Mouse (Mus musculus) midbrain, embryonic 15.5 days (tissue): Measurements from ENCODE around the gene Ccdc158. TPM values are rescaled to one million over a fixed set of nuclear protein-coding genes. Genes with fewer than 3 reads are reported as not detected.

Experiments
- ATAC-seq: fragments of 200-750 bp; cut with Nextera tagmentation; replicated peaks from 2 replicates; pipeline ENCODE4 v1.8.0; 2017; ENCODE audit warnings: moderate TSS enrichment
- H3K27ac ChIP-seq: fragments of 300-500 bp; sonication (generic); 2 replicates; pipeline ENCODE4 v1.5.1; 2015; ENCODE audit warnings: mild to moderate bottlenecking, inconsistent platforms
- H3K27me3 ChIP-seq: fragments of 300-500 bp; sonication (generic); replicated peaks from 2 replicates; pipeline ENCODE4 v1.6.1; 2015; ENCODE audit warnings: inconsistent platforms
- H3K36me3 ChIP-seq: fragments of 300-500 bp; sonication (generic); replicated peaks from 2 replicates; pipeline ENCODE4 v1.6.1; 2015; ENCODE audit warnings: inconsistent platforms
- H3K4me1 ChIP-seq: fragments of 300-500 bp; sonication (generic); 2 replicates; pipeline ENCODE4 v1.6.1; 2015; ENCODE audit warnings: inconsistent platforms
- H3K4me2 ChIP-seq: fragments of 300-500 bp; sonication (generic); 2 replicates; pipeline ENCODE4 v1.6.1; 2015; ENCODE audit warnings: inconsistent platforms, mild to moderate bottlenecking, moderate library complexity
- H3K4me3 ChIP-seq: fragments of 300-500 bp; sonication (generic); 2 replicates; pipeline ENCODE4 v1.5.1; 2015; ENCODE audit warnings: mild to moderate bottlenecking, inconsistent platforms
- H3K9ac ChIP-seq: fragments of 300-500 bp; sonication (generic); 2 replicates; pipeline ENCODE4 v1.6.1; 2015; ENCODE audit warnings: mild to moderate bottlenecking, inconsistent platforms
- H3K9me3 ChIP-seq: fragments of 300-500 bp; sonication (generic); 2 replicates; pipeline ENCODE4 v1.6.1; 2016; ENCODE audit warnings: inconsistent platforms
- WGBS: fragments of 180-500 bp; shearing (Covaris S2); methylation state at CpG from one replicate; pipeline ENCODE4 v1.1.7; 2015; ENCODE audit warnings: mixed read lengths; 5-methylcytosine and 5-hydroxymethylcytosine counted together
- polyA plus RNA-seq: library from polyadenylated mRNA; unstranded; fragments of >200 nt; fragmentation: Nextera tagmentation; extraction: Ambion mirVana; gene quantifications from 2 replicates; pipeline ENCODE4 v1.2.1, GENCODE M21; 2015

Gene Ccdc158
- polyA plus RNA-seq, 1 experiment from 2014 or later: 0.37 TPM

DNA sequence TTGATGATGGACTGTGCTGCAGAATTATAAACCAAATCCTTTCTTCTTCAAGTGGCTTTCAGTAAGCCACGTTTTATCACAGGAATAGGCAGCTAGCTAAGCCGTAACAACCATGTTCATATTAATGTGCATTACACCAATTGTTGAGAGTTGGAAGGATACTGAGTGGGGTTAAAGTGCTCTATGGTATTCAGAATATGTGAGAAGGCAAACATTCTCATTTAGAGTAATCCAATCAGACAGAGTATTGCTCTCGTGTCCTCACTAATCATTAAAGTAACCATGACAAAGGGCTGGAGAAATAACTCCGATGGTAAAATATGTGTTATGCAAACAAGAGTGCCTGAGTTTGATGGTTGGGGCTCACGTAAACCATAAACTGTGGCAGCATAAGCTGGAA is 53.2 kb downstream of the Ccdc158 start:
- no peaks in the 10 kb centered on the region for H3K36me3 ChIP-seq
- H3K4me2 ChIP-seq: no peak overlapping the region
- H3K27ac ChIP-seq: no peak overlapping the region
- ATAC-seq: no peak
- H3K4me3 ChIP-seq: no peak overlapping the region
- no peaks in the 10 kb centered on the region for H3K4me1 ChIP-seq
- no peaks in the 10 kb centered on the region for H3K27me3 ChIP-seq
- WGBS: 67% methylated on average over 5 of the region's 5 CpGs
- no peaks in the 10 kb centered on the region for H3K9me3 ChIP-seq
- no peak overlapping the region for H3K9ac ChIP-seq

GRCm38 (mm10) chr5:92612756-92613155 is 62.3 kb downstream of the Ccdc158 start:
- Histone ChIP-seq H3K36me3 (no peaks in the 10 kb centered on the region), H3K4me1 (no peaks in the 10 kb centered on the region), H3K4me3 (no peak overlapping the region), H3K27ac (no peak overlapping the region), H3K9me3 (no peaks in the 10 kb centered on the region), H3K4me2 (no peak overlapping the region), H3K27me3 (no peaks in the 10 kb centered on the region), H3K9ac (no peak overlapping the region)
- ATAC-seq: no peak
- whole genome bisulfite sequencing: 85% methylated on average over 4 of the region's 4 CpGs

DNA sequence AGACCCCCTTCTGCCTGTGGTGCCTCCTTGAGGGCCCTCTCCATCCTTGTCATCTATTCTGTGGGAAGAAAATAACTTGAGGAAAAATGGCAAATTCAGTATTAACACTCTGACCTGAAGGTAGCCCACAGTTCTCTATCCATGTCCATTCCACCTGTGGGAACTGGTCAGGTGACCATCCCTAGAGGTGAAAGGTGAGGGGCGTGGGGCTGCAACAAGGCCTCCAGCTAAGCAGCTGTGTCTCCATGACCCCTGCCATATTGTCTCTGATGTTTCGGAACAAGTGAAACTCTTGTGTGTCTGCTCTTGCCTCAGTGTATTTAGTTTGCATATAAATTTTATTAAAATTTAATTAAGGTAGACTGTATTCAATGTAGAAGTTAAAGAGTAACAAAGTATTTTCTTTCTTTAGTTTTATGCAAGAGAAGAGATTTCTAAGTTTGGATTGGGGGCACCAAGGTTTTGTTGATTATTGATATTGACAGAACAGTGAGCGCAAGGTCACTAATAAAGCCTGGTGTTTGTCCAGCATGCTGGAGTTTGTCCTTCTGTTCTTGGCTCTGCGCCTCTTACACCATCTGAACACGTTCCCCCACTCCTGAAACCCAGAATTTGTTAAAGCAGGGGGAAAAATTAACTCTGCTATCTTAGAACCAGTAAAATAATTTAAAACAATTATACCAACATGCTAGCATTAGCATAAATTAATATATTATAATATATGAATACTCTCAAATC is 67.4 kb downstream of the Ccdc158 start:
- 93% methylated on average over 5 of the region's 5 CpGs for WGBS
- Histone ChIP-seq H3K9ac (no peak overlapping the region), H3K36me3 (no peaks in the 10 kb centered on the region), H3K9me3 (no peaks in the 10 kb centered on the region), H3K4me3 (no peak overlapping the region), H3K4me2 (no peak overlapping the region), H3K4me1 (peaks cover 5% of the 10 kb centered on the region; the same call in 1 of the 2 replicates), H3K27me3 (0 out of 2 replicates have a peak, but pooled peaks cover 2% of the 10 kb centered on the region), H3K27ac (no peak overlapping the region)
- no peak for ATAC-seq

- Histone ChIP-seq H3K9me3 (no peaks in the 10 kb centered on the region), H3K27me3 (0 out of 2 replicates have a peak, but pooled peaks cover 2% of the 10 kb centered on the region), H3K4me1 (peaks cover 5% of the 10 kb centered on the region; the same call in 1 of the 2 replicates), H3K4me3 (no peak overlapping the region), H3K27ac (no peak overlapping the region), H3K36me3 (no peaks in the 10 kb centered on the region), H3K9ac (no peak overlapping the region), H3K4me2 (no peak overlapping the region)
- no peak for ATAC-seq
- WGBS: 70% methylated on average over 10 of the region's 10 CpGs
These were observed 70.4 kb downstream of the Ccdc158 start for GRCm38 (mm10) chr5:92604452-92605247.

DNA sequence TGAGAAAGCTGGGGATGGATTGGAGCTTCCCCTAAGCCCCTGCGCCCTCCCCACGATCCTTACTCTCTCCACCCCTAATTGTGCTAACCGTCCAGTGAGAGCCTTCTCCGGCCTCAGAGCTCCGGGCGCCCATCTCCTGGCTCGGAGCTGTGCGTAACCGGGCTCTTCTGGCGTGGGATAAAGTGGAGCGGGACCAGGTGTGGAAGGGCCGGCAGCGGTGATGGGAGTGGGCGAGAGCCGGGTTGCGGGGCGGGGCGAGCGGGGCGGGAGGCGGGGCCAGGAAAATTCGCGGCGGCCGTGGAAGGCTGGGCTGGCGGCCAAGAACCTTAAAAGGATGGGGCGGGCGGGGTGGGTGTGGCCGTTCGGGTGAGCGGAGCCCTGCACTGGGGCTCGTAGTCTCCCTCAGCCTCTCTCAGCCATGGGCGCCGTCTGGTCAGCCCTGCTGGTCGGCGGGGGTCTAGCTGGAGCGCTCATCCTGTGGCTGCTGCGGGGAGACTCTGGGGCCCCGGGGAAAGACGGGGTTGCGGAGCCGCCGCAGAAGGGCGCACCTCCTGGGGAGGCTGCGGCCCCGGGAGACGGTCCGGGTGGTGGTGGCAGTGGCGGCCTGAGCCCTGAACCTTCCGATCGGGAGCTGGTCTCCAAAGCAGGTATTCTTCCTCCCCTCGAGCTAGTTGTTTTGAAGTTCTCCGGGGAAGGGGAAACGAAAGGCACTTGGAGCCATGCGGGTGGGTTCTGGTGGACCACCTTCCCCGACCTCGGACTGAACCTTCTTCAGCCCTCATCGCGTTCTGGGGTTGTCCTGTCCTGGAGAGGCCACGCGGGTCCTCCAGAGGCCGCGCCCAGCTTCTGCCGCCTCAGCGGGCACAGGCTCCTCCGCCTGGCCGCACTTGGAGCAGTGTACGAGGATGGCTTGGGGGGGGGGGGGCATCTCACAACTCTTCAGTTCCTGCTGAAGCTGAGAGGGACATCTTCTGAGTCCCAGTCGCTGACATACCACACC is 72.1 kb downstream of the Ccdc158 start, which contains the start of gene Stbd1:
Gene Stbd1 (plus strand): TSS at position 351 of the 1,000 bp plus-strand sequence.
- Histone ChIP-seq H3K27me3 (0 out of 2 replicates have a peak, but pooled peaks cover 2% of the 10 kb centered on the region), H3K9ac (peak within 1 kb of the TSS; percentile 65), H3K4me1 (peaks cover 5% of the 10 kb centered on the region; the same call in 1 of the 2 replicates), H3K9me3 (no peaks in the 10 kb centered on the region), H3K36me3 (no peaks in the 10 kb centered on the region), H3K4me2 (peak within 1 kb of the TSS; percentile 94), H3K27ac (no peak within 1 kb of the TSS), H3K4me3 (peak within 1 kb of the TSS; percentile 66)
- WGBS: under 1% methylated on average over 64 of the region's 69 CpGs
- peak; percentile 93 for ATAC-seq

- no peak for ATAC-seq
These were observed 76.0 kb downstream of the Ccdc158 start for GRCm38 (mm10) chr5:92599030-92599429.

DNA sequence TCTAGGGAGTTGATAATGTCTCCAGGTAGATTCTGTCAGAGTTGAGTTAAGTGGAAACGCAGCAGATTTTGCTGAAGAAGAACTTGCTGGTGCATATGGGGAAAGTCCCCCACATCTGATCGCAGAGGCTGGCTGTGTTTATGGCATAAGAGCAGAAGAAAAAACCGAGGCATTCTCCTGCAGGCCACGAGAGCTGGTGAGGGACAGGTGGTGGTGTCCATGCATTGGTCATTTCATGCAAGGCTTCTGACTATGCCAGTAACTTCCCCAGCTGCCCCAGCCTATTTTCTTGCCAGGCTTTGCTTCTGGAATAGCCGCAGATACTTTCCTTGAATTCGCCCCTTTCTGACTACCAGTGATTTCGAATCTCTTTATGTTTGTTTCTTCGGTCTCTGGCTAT is 78.2 kb downstream of the Ccdc158 start:
- Histone ChIP-seq H3K9ac (no peak overlapping the region), H3K4me1 (no peaks in the 10 kb centered on the region), H3K4me2 (no peak overlapping the region), H3K9me3 (no peaks in the 10 kb centered on the region), H3K27ac (no peak overlapping the region), H3K4me3 (no peak overlapping the region), H3K36me3 (no peaks in the 10 kb centered on the region), H3K27me3 (no peaks in the 10 kb centered on the region)
- no peak for ATAC-seq
- 94% methylated on average over 8 of the region's 8 CpGs for WGBS

More at GRCm38 (mm10) chr5:92599030-92599429, 76.0 kb downstream of the Ccdc158 start:
- no peak overlapping the region for H3K4me3 ChIP-seq
- no peaks in the 10 kb centered on the region for H3K36me3 ChIP-seq
- H3K9me3 ChIP-seq: no peaks in the 10 kb centered on the region
- H3K9ac ChIP-seq: no peak overlapping the region
- H3K27ac ChIP-seq: no peak overlapping the region
- H3K4me2 ChIP-seq: no peak overlapping the region
- H3K27me3 ChIP-seq: no peaks in the 10 kb centered on the region
- 86% methylated on average over 10 of the region's 10 CpGs for WGBS
- peaks cover 5% of the 10 kb centered on the region; the same call in 1 of the 2 replicates for H3K4me1 ChIP-seq

DNA sequence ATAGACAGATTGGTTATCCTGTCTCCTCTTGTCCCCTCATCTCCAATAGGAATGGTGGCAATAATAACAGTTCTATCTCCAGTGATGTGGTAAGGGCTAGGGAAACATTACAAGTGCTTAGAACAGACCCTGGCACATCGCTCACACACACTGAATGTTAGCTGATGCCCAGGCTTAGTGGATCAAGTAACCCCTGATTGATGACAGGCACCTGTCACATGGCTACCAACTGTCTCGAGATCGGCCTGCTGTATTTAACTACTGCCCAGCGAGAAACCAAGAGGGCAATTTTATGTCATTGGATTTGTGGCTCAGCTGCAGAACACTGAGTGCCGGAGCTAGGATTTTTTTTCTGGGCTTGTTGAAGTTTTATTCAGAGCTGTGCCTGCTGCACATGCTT is 80.0 kb downstream of the Ccdc158 start:
- Histone ChIP-seq H3K9ac (no peak overlapping the region), H3K27ac (no peak overlapping the region), H3K9me3 (no peaks in the 10 kb centered on the region), H3K36me3 (no peaks in the 10 kb centered on the region), H3K4me1 (no peaks in the 10 kb centered on the region), H3K4me2 (no peak overlapping the region), H3K27me3 (no peaks in the 10 kb centered on the region), H3K4me3 (no peak overlapping the region)
- WGBS: 86% methylated on average over 5 of the region's 5 CpGs
- no peak for ATAC-seq

DNA sequence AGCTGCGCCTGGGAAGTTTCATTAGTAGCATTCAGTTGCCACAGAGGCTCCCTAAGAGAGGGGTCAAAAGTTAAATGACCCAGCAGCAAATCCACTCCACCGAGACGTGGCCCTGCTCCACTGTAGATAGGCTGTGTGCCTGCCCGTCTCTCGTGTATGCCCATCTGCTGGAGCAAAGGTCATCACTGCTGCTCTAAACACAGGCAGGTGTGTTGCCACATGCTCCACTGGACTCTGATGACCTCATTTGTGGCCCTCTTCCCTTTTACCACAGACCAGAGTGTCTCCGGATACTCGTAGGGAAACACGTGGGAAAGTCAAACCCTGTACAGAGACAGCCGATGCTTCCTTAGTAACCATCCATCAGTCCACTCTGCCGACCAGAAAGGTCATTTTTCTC is 89.1 kb downstream of the Ccdc158 start:
- ATAC-seq: no peak
- Histone ChIP-seq H3K36me3 (no peaks in the 10 kb centered on the region), H3K27me3 (no peaks in the 10 kb centered on the region), H3K9ac (no peak overlapping the region), H3K27ac (no peak overlapping the region), H3K4me2 (no peak overlapping the region), H3K4me1 (no peaks in the 10 kb centered on the region), H3K9me3 (no peaks in the 10 kb centered on the region), H3K4me3 (no peak overlapping the region)
- 70% methylated on average over 10 of the region's 10 CpGs for WGBS

DNA sequence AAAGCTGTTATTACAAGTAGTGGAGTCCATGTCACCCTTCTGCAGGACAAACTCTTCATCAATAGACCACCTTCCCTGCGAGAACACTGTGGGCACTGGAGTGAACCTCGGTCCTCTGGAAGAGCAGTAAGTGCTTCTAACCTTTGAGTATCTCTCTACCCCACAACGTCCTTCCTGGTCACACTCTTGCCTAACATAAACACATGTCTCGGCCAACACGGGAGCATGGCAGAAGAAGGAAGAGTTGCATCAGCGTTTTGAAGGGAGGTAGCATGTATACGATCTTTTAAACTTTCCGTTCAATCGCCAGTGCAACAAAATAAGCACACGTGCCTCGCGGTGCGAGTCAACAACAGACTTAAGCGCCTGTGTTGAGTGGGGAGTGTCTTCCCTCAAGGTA is 95.5 kb downstream of the Ccdc158 start:
- Histone ChIP-seq H3K27ac (no peak overlapping the region), H3K9me3 (no peaks in the 10 kb centered on the region), H3K27me3 (no peaks in the 10 kb centered on the region), H3K36me3 (no peaks in the 10 kb centered on the region), H3K4me3 (no peak overlapping the region), H3K4me2 (no peak overlapping the region), H3K9ac (no peak overlapping the region), H3K4me1 (no peaks in the 10 kb centered on the region)
- no peak for ATAC-seq
- 90% methylated on average over 14 of the region's 14 CpGs for WGBS

DNA sequence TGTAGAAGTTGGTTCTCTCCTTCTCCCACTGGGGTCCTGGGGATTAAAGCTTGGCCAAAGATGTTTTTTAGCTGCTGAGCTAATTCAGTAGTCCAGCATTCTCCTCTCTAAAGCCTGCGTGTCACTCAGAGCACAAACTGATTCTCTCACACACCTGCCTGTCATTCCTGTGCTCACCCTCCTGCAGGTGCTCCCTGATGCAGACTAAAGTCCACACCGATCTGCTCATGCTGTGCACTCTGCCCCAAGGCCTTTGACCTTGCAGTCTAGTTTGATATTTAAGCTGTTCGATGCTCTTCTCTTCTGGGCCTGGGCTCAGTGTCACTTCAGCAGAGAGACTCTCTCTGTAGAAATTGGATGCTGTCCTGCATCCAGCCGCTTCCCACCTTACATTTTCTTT is 103.8 kb downstream of the Ccdc158 start:
- Histone ChIP-seq H3K4me1 (no peaks in the 10 kb centered on the region), H3K4me2 (no peak overlapping the region), H3K9me3 (no peaks in the 10 kb centered on the region), H3K4me3 (no peak overlapping the region), H3K27me3 (no peaks in the 10 kb centered on the region), H3K9ac (no peak overlapping the region), H3K27ac (no peak overlapping the region), H3K36me3 (no peaks in the 10 kb centered on the region)
- 91% methylated on average over 4 of the region's 4 CpGs for WGBS
- no peak for ATAC-seq

GRCm38 (mm10) chr5:92562002-92562401 is 113.1 kb downstream of the Ccdc158 start:
- Histone ChIP-seq H3K9ac (no peak overlapping the region), H3K4me1 (no peaks in the 10 kb centered on the region), H3K27me3 (no peaks in the 10 kb centered on the region), H3K36me3 (no peaks in the 10 kb centered on the region), H3K4me2 (no peak overlapping the region), H3K9me3 (no peaks in the 10 kb centered on the region), H3K4me3 (no peak overlapping the region), H3K27ac (no peak overlapping the region)
- ATAC-seq: no peak
- 83% methylated on average over 13 of the region's 13 CpGs for WGBS
